Mouse (Mus musculus) midbrain, embryonic 12.5 days (tissue): ENCODE data around the gene Got1. TPM values are rescaled to one million over a fixed set of nuclear protein-coding genes. Genes with fewer than 3 reads are reported as not detected.

ENCODE experiments used
- ATAC-seq: fragments of 200-750 bp; cut with Nextera tagmentation; 2 replicates; pipeline ENCODE4 v1.8.0; 2017; ENCODE audit warnings: low read depth, moderate TSS enrichment, moderate library complexity; ENCODE audit not compliant: low FRiP score
- H3K27ac ChIP-seq: fragments of 300-500 bp; sonication (generic); replicated peaks from 2 replicates; pipeline ENCODE4 v1.5.1; 2016; ENCODE audit warnings: mild to moderate bottlenecking
- H3K27me3 ChIP-seq: fragments of 300-500 bp; sonication (generic); 2 replicates; pipeline ENCODE4 v1.6.1; 2016; ENCODE audit warnings: mild to moderate bottlenecking
- H3K36me3 ChIP-seq: fragments of 300-500 bp; sonication (generic); 2 replicates; pipeline ENCODE4 v1.6.1; 2016
- H3K4me1 ChIP-seq: fragments of 300-500 bp; sonication (generic); 2 replicates; pipeline ENCODE4 v1.6.1; 2016
- H3K4me2 ChIP-seq: fragments of 300-500 bp; sonication (generic); replicated peaks from 2 replicates; pipeline ENCODE4 v1.6.1; 2016; ENCODE audit warnings: mild to moderate bottlenecking, moderate library complexity
- H3K4me3 ChIP-seq: fragments of 300-500 bp; sonication (generic); 2 replicates; pipeline ENCODE4 v1.5.1; 2016; ENCODE audit warnings: mild to moderate bottlenecking
- H3K9ac ChIP-seq: fragments of 300-500 bp; sonication (generic); replicated peaks from 2 replicates; pipeline ENCODE4 v1.6.1; 2016; ENCODE audit warnings: mild to moderate bottlenecking, moderate library complexity
- H3K9me3 ChIP-seq: fragments of 300-500 bp; sonication (generic); 2 replicates; pipeline ENCODE4 v1.6.1; 2016; ENCODE audit warnings: mild to moderate bottlenecking
- WGBS: fragments of 180-500 bp; shearing (Covaris S2); methylation state at CpG from one replicate; pipeline ENCODE4 v1.1.7; 2016; 5-methylcytosine and 5-hydroxymethylcytosine counted together
- polyA plus RNA-seq: library from polyadenylated mRNA; unstranded; fragments of >200 nt; fragmentation: Nextera tagmentation; extraction: Ambion mirVana; gene quantifications from 2 replicates; pipeline ENCODE4 v1.2.1, GENCODE M21; 2016

Got1 gene
- polyA plus RNA-seq: 55.1 and 56.2 TPM in 2 replicates

DNA sequence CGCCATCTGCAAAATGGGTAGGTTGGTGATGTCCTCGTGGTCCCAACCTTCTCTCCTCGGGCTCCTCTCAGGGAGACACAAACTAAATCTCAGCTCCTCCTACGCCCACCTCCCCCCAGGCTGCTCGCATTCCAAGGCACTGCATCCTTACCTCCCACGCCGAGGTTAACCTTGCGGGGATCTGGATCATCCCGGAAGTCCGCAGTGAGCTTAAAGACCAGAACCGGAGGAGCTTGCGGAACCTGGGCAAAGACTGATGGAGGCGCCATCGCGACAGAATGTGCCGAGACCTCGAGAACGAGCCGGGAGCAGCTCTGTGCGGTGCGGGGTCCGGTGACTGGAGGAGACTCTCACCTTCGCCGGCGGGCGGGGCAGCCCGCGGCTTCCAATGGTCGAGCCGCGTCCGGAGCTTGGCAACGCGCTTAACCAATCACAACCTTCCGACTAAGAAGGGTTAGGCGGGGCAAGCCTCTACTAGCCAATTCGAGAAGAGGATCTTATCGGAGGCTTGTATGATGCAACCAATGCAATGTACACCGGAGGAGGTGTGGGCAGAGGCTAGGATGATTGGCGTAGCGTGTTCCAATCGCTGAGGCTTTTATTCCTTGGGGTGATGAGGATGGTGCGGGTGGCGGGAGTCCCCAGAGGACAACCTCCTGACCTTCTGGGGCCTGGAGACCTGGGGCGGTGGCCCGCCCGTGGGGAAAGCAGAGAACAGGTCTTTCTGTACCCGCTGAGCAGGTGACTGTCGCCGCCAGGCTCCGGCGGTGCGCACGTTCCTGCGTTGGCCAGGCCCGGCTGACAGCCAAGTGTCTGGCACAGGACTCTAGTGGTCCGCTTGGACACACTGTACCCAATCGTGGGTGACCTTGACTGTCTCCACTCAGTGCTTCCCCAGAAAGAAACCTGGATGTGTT lies at the start of gene Got1:
Got1 (minus strand) TSS at position 419 of the 917 bp plus-strand sequence.
- under 1% methylated on average over 58 of the region's 58 CpGs for WGBS
- Histone ChIP-seq H3K27me3 (peaks cover 9% of the 10 kb centered on the region), H3K9ac (peak within 1 kb of the TSS; percentile 70), H3K4me1 (peaks cover 39% of the 10 kb centered on the region), H3K9me3 (no peaks in the 10 kb centered on the region), H3K4me3 (peak within 1 kb of the TSS; percentile 67), H3K27ac (peak within 1 kb of the TSS; percentile 65), H3K36me3 (no peaks in the 10 kb centered on the region), H3K4me2 (peak within 1 kb of the TSS; percentile 65)
- peak; percentile 100 for ATAC-seq

DNA sequence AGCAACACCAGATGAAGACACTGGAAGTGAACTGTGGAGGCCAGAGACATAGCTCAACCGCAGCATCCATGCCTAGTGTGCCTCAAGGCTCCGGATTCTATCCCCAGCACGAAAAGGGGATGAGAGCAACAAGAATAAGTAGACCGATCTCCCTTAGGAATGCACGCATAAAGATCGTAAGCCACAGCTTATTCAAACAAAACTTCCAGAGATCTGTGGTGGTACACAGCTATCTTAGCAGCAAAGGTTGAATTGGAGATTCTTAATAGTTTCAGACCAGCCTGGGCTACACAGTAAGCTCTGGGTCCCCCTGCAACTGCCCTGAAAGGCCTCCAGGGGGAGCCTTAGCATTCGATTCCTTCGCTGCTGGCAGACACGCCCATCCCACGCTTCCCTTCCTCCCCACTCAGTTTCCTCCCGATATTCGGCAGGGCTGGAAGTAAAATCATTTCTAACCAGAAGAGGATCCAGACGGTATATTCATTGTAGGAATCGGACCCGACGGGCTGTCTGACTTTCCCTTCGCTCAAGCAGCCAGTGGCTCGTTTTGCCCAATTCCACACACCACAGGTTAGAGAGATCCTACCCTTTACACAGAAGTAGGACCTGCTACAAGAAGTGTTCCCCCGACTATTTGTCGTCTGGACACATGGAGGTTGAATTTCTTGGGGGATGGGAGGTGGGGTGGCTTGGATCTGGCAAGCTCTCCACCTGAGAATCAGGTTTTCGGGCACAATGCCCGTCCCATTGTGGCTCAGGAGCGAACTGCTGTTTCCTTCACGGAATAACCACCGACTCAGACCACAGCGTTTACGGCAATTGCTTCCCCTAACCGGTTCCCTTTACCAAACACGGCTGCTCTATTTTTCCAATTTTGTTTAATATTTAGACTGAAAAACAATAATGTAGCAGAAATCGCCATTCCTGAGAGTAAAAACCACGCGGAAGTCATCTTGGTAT lies 46.7 kb upstream of the Got1 start:
- WGBS: 15% methylated on average over 32 of the region's 32 CpGs
- peak overlapping the region; percentile 77 for H3K4me2 ChIP-seq
- no peaks in the 10 kb centered on the region for H3K9me3 ChIP-seq
- H3K36me3 ChIP-seq: no peaks in the 10 kb centered on the region
- H3K27me3 ChIP-seq: peaks cover 57% of the 10 kb centered on the region
- peak; percentile 68; the same call in 1 of the 2 replicates for ATAC-seq
- peak overlapping the region; percentile 43 for H3K4me3 ChIP-seq
- H3K4me1 ChIP-seq: peaks cover 6% of the 10 kb centered on the region; the same call in 1 of the 2 replicates
- peak overlapping the region; percentile 35; the same call in 1 of the 2 replicates for H3K9ac ChIP-seq
- H3K27ac ChIP-seq: no peak overlapping the region

DNA sequence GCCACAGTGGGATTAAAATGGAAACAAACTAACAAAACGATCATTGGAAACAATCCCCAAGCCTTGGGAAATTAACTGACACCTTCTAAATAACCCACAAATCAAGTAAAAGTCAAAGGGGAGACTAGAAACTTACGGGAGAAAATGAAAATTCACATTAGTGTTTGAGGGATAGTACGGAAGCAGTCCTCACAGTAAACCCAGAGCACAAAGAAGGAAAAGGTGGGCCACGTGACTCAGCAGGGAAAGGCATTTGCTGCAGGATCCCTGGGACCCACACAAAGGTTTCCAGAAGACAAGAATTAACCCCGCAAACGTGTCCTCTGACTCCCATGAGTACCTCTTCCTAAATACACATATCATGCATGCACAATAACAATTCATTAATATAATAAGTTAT lies 44.7 kb upstream of the Got1 start:
- WGBS: 53% methylated on average over 6 of the region's 6 CpGs
- H3K4me1 ChIP-seq: peaks cover 6% of the 10 kb centered on the region; the same call in 1 of the 2 replicates
- peaks cover 51% of the 10 kb centered on the region for H3K27me3 ChIP-seq
- H3K9ac ChIP-seq: no peak overlapping the region
- no peak overlapping the region for H3K4me3 ChIP-seq
- no peak for ATAC-seq
- H3K27ac ChIP-seq: no peak overlapping the region
- no peak overlapping the region for H3K4me2 ChIP-seq
- no peaks in the 10 kb centered on the region for H3K36me3 ChIP-seq
- H3K9me3 ChIP-seq: no peaks in the 10 kb centered on the region

DNA sequence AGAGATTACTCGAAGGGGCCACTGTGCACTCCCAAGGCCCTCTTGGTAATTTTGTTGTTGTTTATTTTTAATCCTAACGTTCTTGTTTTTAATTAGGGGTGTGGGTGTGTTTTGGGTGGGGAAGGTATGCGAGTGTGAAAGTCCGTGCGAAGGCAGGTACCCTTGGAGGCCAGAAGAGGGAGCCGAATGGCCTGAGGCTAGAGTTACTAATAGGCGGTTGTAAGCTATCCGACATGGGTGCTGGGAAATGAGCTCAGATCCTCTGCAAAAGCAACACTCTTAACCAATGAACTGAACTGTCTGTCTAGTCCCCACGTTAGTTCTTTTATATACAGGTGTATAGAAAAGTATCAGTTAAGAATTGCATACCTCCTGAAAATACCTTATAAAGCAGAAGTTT lies 43.9 kb upstream of the Got1 start:
- Histone ChIP-seq H3K4me3 (no peak overlapping the region), H3K27ac (no peak overlapping the region), H3K36me3 (no peaks in the 10 kb centered on the region), H3K9me3 (no peaks in the 10 kb centered on the region), H3K4me2 (no peak overlapping the region), H3K4me1 (peaks cover 6% of the 10 kb centered on the region; the same call in 1 of the 2 replicates), H3K9ac (no peak overlapping the region), H3K27me3 (peaks cover 43% of the 10 kb centered on the region)
- 52% methylated on average over 9 of the region's 9 CpGs for WGBS
- no peak for ATAC-seq

DNA sequence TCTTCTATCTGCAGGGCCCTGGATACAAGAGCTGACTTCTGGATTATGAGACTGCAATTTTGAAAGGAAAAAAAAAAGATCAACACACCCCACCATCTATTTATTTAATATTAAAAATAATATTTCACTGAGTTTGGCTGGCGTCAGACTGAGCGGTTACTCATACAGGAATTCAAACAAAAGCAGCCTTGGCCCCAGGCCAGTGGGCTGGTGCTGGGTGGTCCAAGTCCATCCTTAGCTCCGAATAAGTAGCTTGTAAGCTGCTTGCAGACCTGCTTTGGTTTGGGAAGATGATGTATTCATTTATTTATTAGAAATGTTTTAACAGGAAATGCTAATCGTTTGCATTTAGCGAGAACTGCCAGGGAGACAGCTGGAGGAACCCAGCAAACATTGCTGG lies 38.8 kb upstream of the Got1 start:
- Histone ChIP-seq H3K9me3 (no peaks in the 10 kb centered on the region), H3K4me1 (no peaks in the 10 kb centered on the region), H3K4me2 (no peak overlapping the region), H3K27me3 (peaks cover 6% of the 10 kb centered on the region), H3K36me3 (no peaks in the 10 kb centered on the region), H3K9ac (no peak overlapping the region), H3K27ac (no peak overlapping the region), H3K4me3 (no peak overlapping the region)
- WGBS: 80% methylated on average over 5 of the region's 5 CpGs
- no peak for ATAC-seq

DNA sequence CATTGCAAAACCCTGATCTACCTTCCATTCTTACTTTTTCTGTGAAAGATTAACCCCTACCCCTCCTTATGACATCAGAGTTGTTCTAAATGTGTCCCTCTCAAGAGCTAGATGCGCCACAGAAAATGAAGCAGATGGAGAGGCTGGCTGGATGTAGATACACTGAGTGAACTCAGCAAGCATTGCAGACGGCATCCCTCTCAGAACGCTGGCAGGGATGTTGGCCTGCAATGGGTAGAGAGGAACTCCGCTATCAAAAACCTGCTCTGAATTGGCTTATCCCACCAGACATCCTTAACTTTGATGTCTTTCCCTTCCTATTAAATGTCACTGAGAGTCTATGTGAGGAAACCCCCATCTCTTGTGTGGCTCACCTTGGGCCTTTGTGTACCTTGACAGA lies 37.4 kb upstream of the Got1 start:
- Histone ChIP-seq H3K9ac (no peak overlapping the region), H3K36me3 (no peaks in the 10 kb centered on the region), H3K27me3 (no peaks in the 10 kb centered on the region), H3K4me3 (no peak overlapping the region), H3K9me3 (no peaks in the 10 kb centered on the region), H3K27ac (no peak overlapping the region), H3K4me2 (no peak overlapping the region), H3K4me1 (no peaks in the 10 kb centered on the region)
- WGBS: 85% methylated on average over 4 of the region's 4 CpGs
- ATAC-seq: no peak

DNA sequence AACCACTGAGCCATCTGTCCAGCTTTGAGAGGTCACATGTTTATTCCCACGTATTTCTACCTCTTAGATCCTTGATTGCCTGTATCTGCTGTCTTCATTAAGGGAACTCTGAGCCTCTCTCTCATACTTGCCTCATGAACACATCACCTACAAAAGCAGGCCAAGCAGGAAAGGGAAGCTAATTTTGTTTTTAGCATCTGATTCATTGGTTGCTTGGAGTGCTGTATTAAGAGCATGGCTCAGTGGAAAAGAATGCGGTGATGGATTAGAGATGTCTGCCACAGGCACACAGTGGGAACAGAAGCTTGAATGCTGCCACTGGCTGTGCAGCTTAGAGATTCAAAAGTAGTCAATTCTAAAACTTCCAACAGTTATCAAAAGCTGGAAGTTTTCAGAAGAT lies 35.8 kb upstream of the Got1 start:
- Histone ChIP-seq H3K4me3 (no peak overlapping the region), H3K36me3 (no peaks in the 10 kb centered on the region), H3K4me1 (no peaks in the 10 kb centered on the region), H3K9ac (no peak overlapping the region), H3K9me3 (no peaks in the 10 kb centered on the region), H3K4me2 (no peak overlapping the region), H3K27me3 (no peaks in the 10 kb centered on the region), H3K27ac (no peak overlapping the region)
- 74% methylated on average over 2 of the region's 2 CpGs for WGBS
- no peak for ATAC-seq

DNA sequence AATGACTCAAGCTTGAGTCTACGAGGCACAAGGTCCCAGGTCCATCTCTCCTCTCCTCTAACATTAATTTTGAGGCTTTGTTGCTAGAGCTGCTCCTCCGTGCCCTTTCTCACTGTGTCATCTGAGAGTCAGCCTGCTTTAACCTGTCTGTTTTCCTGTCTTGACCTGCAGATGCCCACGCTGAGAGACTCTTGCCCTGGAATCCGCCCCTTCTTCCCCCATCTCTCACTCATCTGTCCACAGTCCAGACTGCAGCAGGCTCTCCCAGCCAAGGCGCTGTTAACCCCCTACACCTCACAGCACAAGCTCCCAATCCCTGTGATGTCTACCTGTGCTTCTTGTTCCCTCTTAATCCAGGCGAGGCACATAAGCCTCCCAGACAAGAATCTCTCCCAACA lies 27.1 kb upstream of the Got1 start:
- Histone ChIP-seq H3K27ac (no peak overlapping the region), H3K27me3 (peaks cover 12% of the 10 kb centered on the region), H3K9ac (no peak overlapping the region), H3K4me1 (peaks cover 5% of the 10 kb centered on the region), H3K4me3 (no peak overlapping the region), H3K9me3 (no peaks in the 10 kb centered on the region), H3K36me3 (no peaks in the 10 kb centered on the region), H3K4me2 (no peak overlapping the region)
- 83% methylated on average over 6 of the region's 6 CpGs for WGBS
- ATAC-seq: no peak

DNA sequence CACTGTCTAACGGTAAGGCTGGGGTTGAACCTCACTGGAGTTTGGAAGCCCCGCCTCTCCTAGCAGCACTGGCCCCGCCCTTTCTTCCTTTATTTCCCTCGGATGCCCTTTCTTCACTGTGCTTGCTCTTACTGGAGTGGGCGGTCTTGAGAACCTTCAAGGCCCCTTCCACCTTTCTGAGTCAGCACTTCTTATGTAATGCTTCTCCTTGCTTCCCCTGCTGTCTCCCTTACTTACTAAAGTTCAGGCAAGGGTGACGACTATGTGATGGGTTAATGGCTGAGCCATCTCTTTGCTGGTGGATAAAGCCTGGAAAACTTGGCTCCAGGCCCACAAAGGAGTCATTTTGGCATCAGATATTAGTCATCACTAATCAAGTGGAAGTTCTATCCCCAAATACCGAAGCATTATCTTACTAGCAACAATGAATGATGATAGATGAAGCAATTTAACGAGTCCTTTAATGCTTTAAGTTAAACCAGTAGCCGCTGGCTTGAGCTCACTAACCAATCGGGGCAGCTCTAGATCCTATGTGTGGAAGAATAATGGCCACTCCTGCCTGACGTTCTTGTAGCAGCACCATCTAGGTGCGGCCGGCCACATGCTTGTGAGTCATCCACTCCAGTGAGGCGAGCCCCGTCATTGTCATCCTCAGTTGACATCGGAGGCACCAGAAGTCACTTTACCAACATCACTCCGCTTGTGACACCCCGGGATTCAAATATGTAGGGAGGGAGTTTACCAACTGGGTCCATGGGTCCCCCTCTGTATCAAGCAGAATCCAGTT lies 26.5 kb upstream of the Got1 start:
- H3K4me1 ChIP-seq: peaks cover 9% of the 10 kb centered on the region
- H3K27me3 ChIP-seq: peaks cover 18% of the 10 kb centered on the region
- WGBS: 83% methylated on average over 18 of the region's 18 CpGs

DNA sequence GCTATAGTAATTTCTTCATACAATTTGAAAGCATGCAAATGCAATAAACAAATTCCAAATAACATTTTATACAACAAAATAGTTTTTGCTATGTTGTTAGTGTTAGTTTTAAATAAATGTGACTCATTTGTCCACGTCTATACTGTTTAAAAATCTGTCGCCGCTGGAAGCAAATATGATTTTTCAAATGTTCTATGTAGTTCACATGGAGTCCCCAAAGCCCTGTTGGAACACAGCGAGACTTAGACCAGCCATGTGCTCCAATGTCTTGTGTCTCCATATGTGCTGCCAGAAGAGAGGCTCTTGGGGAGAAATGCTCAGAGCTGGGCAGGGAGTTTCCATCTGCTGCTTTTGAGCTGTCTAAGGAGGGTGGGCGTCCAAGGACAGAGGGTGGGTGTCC lies 23.7 kb upstream of the Got1 start:
- no peak overlapping the region for H3K4me3 ChIP-seq
- H3K9me3 ChIP-seq: no peaks in the 10 kb centered on the region
- H3K9ac ChIP-seq: no peak overlapping the region
- ATAC-seq: no peak
- WGBS: 92% methylated on average over 5 of the region's 5 CpGs
- no peak overlapping the region for H3K27ac ChIP-seq
- no peaks in the 10 kb centered on the region for H3K36me3 ChIP-seq
- H3K4me1 ChIP-seq: peaks cover 9% of the 10 kb centered on the region
- no peak overlapping the region for H3K4me2 ChIP-seq
- peaks cover 31% of the 10 kb centered on the region for H3K27me3 ChIP-seq

More for the DNA sequence above, 26.5 kb upstream of the Got1 start:
- H3K36me3 ChIP-seq: no peaks in the 10 kb centered on the region
- no peak overlapping the region for H3K4me2 ChIP-seq
- no peaks in the 10 kb centered on the region for H3K9me3 ChIP-seq
- no peak overlapping the region for H3K4me3 ChIP-seq
- H3K9ac ChIP-seq: no peak overlapping the region
- no peak for ATAC-seq
- no peak overlapping the region for H3K27ac ChIP-seq

DNA sequence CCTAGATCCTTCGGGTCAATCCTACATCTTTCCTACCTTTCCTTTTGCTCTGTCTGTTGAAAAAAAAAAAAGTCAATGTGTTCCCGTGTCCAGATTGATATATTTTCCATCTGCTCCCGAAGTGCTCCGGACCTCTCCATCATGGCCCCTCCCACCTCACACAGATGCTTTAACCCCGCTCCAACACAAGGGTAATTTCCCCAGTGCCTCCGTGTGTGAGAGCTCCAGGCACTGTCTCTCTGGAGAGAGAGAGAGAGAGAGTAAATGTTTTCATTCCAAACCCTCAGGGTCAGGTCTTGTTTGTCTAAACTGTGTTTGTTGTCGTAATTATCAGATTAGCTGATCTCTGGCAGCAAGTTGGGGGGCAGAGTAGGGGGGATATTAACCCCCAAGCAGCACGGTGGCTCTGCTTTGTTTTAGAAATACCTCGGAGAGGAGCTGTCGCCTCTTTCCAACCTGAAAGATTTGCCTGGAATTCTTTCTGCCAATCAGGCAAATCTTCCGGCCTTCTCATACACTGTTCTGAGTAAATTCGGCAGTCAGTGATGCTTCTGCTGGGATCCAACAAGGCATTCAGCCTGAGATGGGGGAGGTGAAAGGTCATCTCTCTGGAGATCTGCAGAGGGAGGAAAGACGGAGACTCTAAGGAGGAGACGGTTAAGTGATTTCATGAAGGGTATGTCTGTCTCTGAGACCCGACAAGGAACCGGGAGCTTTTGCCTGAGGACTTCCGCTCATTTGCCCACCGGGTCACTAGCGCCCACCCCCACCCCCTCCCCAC lies 22.1 kb upstream of the Got1 start:
- Histone ChIP-seq H3K4me3 (no peak overlapping the region), H3K36me3 (no peaks in the 10 kb centered on the region), H3K4me1 (peaks cover 9% of the 10 kb centered on the region), H3K27me3 (peaks cover 41% of the 10 kb centered on the region), H3K9ac (no peak overlapping the region), H3K4me2 (peak overlapping the region; percentile 43), H3K9me3 (no peaks in the 10 kb centered on the region), H3K27ac (no peak overlapping the region)
- ATAC-seq: no peak
- 6% methylated on average over 19 of the region's 19 CpGs for WGBS
